Mouse (Mus musculus) 3T3-L1 (cell line): ENCODE results near the gene Ift22.
"Not testable (repeated sequence)": the region's sequence is repeated elsewhere in the genome, so short reads cannot be mapped to it uniquely, and the experiment has no call there.

Source experiments
- DNase-seq: peaks from one replicate; pipeline ENCODE4 v3.0.0-alpha.2; 2015; ENCODE audit warnings: low read depth, low spot score

Ift22 gene

GRCm38 (mm10) chr5:136905630-136906029, 2.3 kb upstream of the Ift22 start:
- peak; percentile 74 for DNase-seq

GRCm38 (mm10) chr5:136907587-136907986, 363 bp upstream of the Ift22 start:
- DNase-seq: no peak

- no peak for DNase-seq
These were observed 6.2 kb downstream of the Ift22 start for GRCm38 (mm10) chr5:136914183-136914582.

DNA sequence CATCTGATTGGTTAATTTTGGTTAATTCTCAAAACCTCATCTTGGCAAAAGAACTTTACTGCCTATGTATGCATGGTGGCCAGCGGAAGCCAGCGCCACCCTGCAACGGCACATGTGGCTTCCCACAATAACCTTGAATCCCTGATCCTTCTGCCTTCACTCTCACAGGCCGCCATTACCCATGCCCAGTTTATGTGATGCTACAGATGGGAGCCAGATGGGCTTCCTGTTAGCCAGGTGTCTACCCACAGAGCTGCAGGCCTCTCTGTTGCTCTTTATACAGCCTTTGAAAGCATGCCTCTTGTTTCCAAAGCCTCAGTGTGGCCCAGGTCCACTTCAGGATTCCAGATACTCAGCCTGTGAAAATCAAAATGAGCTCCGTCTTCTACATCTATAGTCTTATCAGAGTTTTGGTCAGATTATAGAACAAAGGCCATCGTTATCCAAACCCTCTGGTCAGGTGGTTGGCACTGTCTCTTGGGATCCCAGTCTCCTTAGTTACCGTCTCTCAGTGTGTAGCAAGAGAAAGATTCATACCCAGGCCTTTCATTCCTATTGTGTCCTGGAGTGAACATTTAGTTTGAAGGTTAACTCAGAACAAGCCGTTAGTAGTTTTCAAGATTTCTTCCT, 9.8 kb downstream of the Ift22 start:
- DNase-seq: no peak

DNA sequence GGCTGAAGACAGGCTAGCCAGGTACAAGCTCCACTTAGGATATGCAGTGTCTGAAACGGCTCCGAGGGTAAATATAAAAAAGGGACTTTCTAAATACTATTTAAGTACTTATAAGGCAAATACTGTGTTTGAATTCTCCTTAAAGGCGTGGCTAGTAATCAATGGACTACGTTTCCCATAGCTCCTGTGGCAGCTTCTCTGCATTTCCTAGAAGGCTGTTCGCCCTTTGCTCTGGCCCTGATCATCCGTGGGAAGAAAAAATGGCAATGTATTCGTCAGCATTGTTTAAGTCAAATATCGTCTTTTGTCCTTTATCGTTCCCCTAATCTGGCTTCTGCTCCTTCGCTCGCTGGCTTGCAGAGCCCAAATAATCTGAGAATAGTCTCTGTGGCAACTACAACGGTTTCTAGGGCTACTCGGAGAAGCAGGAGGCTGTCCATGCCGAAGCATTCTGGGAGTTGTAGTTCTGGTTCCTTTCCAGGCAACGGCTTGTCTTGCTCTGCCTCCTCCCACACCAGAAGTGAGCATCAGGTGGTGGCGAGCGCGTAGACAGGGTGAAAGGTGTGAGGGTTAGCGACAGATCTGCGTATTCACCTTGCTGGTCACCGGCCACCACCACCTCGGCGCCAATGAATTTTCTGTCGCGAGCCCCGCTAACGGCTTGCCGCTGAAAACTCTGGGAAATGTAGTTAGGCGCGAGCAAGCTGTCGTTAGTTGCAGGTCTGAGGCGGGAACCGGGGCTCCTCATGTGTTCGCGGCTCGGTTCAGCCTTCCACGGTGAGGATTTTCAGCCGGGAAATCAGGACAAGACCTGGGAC, 10.9 kb downstream of the Ift22 start:
- DNase-seq: peak; percentile 92

DNA sequence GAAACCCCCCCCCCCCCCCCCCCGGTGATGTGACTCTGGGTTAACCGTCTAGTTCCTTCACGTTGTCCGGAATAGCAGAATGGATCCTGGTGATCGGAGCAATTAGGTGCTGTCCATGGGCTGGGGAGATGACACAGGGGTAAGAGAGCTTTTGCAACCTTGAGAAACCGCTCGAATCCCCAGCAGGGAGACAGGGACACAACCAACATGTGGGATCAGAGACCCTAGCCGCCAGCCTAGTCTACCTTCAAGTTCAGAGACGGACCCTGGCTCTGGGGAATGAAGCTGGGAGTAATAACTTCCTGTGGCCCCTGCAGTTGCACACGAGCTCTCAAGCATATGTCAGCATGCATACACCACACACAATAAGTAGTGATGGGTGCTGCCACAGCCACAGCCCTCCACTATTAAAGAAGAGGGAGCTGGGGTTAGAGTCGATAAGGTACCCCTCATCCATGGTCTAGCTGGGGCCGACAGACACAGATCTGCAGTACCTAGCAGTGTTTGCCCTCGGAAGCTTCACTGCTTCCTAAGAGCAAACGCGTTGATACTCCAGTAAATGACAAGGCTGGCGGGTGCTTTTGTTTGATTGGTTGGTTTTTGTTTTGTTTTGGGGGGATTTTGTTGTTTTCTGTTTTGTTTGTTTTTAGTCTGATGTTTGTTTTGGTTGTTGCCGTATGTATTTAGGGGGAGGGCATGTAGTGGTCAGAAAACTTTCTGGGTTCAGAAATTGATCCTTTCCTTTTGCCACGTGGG, 11.8 kb downstream of the Ift22 start:
- peak; percentile 39 for DNase-seq

DNA sequence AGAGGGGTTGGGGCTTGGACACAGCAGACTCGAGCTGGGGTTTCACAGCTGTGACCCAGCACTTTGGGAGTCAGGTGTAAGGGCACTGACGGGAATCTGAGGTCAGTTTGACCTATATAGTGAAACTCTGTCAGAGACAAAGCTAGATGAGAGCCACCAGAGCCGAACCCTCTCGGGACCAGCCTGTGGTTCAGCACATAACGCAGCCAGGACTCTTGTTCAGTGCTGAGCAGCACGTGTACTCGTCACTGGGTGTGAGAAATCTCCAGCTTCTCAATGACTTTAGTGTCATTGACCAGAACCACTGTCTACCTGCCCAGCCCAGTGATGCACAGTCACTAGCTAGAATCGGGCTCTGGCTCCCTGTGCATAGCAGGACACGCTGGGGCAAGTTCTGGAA, 14.9 kb downstream of the Ift22 start:
- no peak for DNase-seq

DNA sequence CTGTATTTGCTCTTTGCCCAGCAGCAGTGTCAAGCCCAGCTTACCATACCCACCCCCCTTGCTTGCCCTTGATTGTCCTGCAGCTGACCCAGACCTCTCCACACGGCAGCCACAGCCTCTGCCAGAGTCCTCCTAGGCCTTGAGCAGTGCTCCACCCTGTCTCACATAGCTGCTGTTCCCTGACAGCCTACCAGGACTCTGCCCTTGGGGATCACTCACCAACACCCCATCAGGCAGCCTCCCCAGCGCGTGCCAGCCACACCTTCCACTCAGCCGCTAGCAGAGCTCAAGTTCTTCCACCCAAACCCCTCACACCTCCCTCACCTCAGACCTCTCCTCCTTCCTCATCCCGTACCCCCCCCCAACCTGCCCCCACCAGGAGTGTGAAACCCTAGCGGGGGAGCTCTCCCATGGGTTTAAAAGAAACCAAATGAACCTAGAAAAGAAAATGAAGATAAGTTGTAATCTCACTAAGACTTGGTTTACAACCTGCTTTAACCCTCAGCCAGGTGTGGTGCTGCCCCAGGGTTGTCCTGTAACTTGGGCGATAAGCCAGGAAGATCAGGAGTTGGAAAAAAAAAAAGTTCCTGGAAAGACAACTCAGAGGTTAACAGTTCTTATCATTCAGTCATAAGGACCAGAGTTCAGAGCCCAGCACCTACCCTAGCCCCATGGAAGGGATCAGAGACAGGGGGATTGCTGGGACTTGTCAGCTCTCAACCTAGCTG, 16.0 kb downstream of the Ift22 start:
- no peak for DNase-seq

DNA sequence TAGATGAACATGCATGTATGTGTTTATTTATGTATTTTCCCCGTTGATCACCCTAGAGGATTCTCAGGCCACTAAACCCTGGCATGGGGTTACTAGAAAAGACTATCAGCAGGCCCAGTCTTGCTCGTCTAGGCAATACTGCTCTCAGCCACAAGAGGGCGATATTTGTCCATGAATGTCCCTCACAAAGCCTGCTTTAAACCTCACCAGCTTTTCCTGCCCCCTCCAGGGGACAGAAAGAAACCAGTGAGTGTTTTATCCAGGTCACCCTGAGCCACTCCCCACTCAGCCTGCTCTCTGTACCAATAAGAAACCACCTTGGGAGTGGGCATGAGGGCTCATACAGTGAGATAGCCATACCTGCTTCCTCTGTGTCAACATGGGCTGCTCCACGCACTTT, 21.1 kb downstream of the Ift22 start:
- peak; percentile 89 for DNase-seq

GRCm38 (mm10) chr5:136931896-136932295, 23.9 kb downstream of the Ift22 start:
- DNase-seq: no peak

DNA sequence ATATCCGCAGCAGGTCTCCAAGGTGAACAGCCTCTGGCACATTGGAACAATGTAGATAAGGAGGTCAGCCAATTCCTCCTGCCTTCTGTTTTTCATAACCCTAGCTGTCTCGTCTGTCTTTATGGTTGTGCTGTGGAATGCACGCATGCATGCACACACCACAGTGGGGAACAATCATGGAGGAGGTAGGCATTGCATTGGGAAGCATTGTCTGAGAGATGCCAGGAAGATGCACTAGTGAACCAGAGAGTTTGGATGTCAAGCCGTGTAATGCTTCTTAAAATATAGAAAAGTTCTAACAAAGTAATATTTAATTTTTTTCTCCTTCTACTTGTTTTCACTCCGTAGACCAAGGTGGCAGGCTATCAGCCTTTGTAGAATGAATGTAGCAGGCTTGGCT, 25.0 kb downstream of the Ift22 start:
- no peak for DNase-seq

DNA sequence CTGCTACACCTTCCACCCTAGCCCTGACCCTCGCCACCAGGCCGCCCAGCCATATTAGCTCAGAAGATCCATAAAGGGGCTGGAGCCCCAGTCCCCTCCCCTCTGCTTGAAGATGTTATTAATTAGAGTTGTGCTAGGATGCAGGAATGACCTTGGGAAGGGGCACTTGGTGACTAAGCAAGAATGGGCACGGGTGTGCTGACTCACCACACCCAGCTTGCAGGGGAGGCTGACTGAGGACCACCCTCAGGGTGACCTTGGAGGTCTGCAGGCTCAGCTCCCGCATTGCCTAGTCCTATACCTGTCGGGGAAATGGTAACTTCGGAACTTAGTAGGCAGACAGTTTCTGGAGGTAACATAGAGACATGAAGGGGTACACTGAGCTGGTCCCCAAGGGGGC, 26.0 kb downstream of the Ift22 start:
- no peak for DNase-seq

DNA sequence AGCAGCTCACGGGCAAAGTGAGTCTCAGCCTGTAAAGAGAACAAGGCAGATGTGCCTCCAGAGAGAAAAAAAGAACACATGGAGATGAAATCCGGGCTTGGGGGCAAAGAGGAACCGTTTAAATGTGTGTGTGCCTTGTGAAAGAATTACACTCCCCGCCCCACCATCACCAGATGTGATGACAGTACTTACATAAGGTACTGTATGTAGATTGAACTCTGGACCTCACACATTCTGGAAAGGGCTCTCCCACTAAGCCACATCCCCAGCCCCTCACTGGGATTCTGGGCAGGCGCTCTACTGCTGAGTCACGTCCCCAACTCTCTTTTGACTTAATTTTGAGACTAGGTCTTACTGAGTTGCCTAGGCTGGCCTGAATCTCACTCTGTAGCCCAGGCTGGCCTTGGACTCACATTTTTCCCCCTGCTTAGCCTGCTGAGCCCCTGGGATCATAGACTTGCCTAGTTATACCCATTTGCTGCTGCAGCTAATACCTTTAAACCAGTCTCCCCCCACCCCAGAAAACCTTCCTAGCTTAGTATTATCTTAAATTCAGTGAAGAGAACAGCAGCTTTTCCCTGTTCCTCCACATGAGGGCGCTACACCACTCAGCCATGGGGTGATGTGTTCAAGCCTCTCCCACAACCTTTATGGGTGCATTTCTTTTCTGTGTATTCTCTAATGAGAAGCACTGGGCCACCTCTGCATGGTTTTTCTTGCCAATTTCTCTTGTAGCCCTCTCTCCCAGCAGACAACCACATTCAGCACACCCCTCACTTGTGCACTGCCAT, 28.1 kb downstream of the Ift22 start:
- DNase-seq: peak; percentile 55

- DNase-seq: no peak
These were observed 28.8 kb downstream of the Ift22 start for GRCm38 (mm10) chr5:136936750-136937149.

DNA sequence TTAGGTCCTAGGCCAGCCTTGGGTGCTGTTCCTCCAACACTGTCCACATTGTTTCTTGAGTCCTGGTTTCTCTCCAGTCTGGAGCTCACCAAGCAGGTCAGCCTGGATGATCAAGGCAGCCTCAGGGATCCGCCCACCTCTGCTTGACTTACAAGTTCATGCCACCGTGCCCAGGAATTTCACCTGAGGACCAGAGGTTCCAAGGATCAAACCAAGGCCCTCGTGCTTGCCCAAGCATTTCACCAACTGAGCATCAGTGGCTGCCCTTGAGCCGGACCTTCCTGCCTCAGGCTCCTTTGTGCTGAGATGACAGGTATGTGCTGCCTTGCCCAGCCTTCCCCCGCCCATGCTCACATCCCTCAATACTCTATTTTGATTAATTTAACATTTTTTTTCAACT, 29.7 kb downstream of the Ift22 start:
- no peak for DNase-seq

- no peak for DNase-seq
These were observed 31.3 kb downstream of the Ift22 start for GRCm38 (mm10) chr5:136939284-136939683.

- not testable (repeated sequence) for DNase-seq
These were observed 32.1 kb downstream of the Ift22 start for GRCm38 (mm10) chr5:136940029-136940428.

- DNase-seq: no peak
These were observed 33.1 kb downstream of the Ift22 start for GRCm38 (mm10) chr5:136940845-136941560.

DNA sequence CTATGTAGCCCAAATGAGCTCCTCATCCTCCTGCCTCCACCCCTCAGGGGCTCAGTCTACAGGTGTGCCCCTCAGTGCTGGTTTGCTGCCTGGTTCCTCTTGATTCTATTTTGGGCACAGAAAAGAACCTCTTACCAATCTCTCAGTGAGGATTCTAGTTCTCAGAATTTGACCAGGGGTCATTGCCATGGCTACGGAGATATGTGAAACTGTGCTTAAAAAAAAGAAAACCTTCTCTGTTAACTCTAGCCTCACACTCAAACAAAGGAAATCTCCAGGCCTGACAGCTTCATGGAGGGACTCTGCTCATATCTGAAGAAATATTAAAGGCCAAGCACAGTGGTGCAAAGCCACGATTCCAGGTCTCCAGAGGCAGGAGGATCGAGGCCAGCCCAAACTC, 34.8 kb downstream of the Ift22 start:
- DNase-seq: no peak

GRCm38 (mm10) chr5:136943382-136943781, 35.4 kb downstream of the Ift22 start:
- DNase-seq: no peak
